Mouse (Mus musculus) CD4-positive naive resting alpha-beta T cell, adult 76 days (primary cell): ENCODE data around the gene Cadm4. TPM values are rescaled to one million over a fixed set of nuclear protein-coding genes. Genes with fewer than 3 reads are reported as not detected.

Experiments used
- total RNA-seq: library from RNA; stranded (reverse); gene quantifications from one replicate; pipeline ENCODE4 v1.2.4, GENCODE M21; 2023

The Cadm4 gene
- 0.76 TPM for total RNA-seq

GRCm38 (mm10) chr7:24481474-24482207 lies at the start of gene Cadm4:
Cadm4 (plus strand) TSS chr7:24482023.

GRCm38 (mm10) chr7:24451855-24452311 lies 29.9 kb upstream of the Cadm4 start, which contains the start of gene Irgc1:
Irgc1 (minus strand) TSS chr7:24452297.

GRCm38 (mm10) chr7:24462388-24463319 lies 19.2 kb upstream of the Cadm4 start, which contains the start of gene Plaur:
Plaur (plus strand) TSS chr7:24462484.

GRCm38 (mm10) chr7:24506838-24507725 lies 25.3 kb downstream of the Cadm4 start, which contains the start of gene Zfp428:
Zfp428 (plus strand) TSS chr7:24507006.

GRCm38 (mm10) chr7:24512355-24512754 lies 30.5 kb downstream of the Cadm4 start, which contains the start of gene AC161166.1:
AC161166.1 (minus strand) TSS chr7:24512455.

GRCm38 (mm10) chr7:24530062-24530931 lies 48.5 kb downstream of the Cadm4 start, which contains the start of gene Irgq:
Irgq (plus strand) TSS chr7:24530689.

GRCm38 (mm10) chr7:24546068-24546614 lies 64.3 kb downstream of the Cadm4 start, which contains the start of the genes Pinlyp and Xrcc1:
Pinlyp (minus strand) TSS chr7:24546118.
Xrcc1 (plus strand) TSS chr7:24546289.

Other genes starting within 250 kb of the Cadm4 start
- 2.1 TPM for gene Zfp109, start 244.5 kb upstream of the Cadm4 start, total RNA-seq
- gene Zfp108, start 227.2 kb upstream of the Cadm4 start, total RNA-seq: not detected
- gene Zfp93, start 211.6 kb upstream of the Cadm4 start, total RNA-seq: 2.5 TPM
- gene Zfp61, start 180.8 kb upstream of the Cadm4 start, total RNA-seq: 7.8 TPM
- 2.6 TPM for gene Zfp94, start 165.4 kb upstream of the Cadm4 start, total RNA-seq
- not detected for gene Tescl, start 148.1 kb upstream of the Cadm4 start, total RNA-seq
- not detected for gene Lypd5, start 132.8 kb upstream of the Cadm4 start, total RNA-seq
- 175 TPM for gene Kcnn4, start 111.8 kb upstream of the Cadm4 start, total RNA-seq
- gene Smg9, start 82.4 kb upstream of the Cadm4 start, total RNA-seq: 142 TPM
- 3.0 TPM for gene Irgc1, start 29.7 kb upstream of the Cadm4 start, total RNA-seq
- gene Plaur, start 19.5 kb upstream of the Cadm4 start, total RNA-seq: 214 TPM
- 1.7 TPM for gene Zfp428, start 25.0 kb downstream of the Cadm4 start, total RNA-seq
- gene AC161166.1, start 30.4 kb downstream of the Cadm4 start, total RNA-seq: not detected
- gene Irgq, start 48.7 kb downstream of the Cadm4 start, total RNA-seq: 12.6 TPM
- not detected for gene Pinlyp, start 64.1 kb downstream of the Cadm4 start, total RNA-seq
- 45.6 TPM for gene Xrcc1, start 64.3 kb downstream of the Cadm4 start, total RNA-seq
- gene Ethe1, start 105.5 kb downstream of the Cadm4 start, total RNA-seq: 6.5 TPM
- gene Zfp575, start 105.6 kb downstream of the Cadm4 start, total RNA-seq: not detected
- gene Phldb3, start 128.7 kb downstream of the Cadm4 start, total RNA-seq: 13.4 TPM
- not detected for gene Lypd3, start 154.5 kb downstream of the Cadm4 start, total RNA-seq
- gene Tex101, start 194.7 kb downstream of the Cadm4 start, total RNA-seq: not detected
- not detected for gene BC049730, start 227.2 kb downstream of the Cadm4 start, total RNA-seq
- not detected for gene Gm4763, start 244.9 kb downstream of the Cadm4 start, total RNA-seq